Mouse (Mus musculus) c-Kit-positive CD71-positive TER-119-negative erythroid progenitor cells, embryonic 14.5 days (primary cell): ENCODE measurements at regions not wholly inside any gene's neighbourhood (a gene's known extent, or its start where the extent isn't known, plus 50 kb on each side); places are given as distances from the start of the nearest gene placed in this dataset.

ENCODE experiments used
- DNase-seq: peaks from one replicate; pipeline ENCODE4 v3.0.0-alpha.2; 2013; ENCODE audit warnings: low read depth

DNA sequence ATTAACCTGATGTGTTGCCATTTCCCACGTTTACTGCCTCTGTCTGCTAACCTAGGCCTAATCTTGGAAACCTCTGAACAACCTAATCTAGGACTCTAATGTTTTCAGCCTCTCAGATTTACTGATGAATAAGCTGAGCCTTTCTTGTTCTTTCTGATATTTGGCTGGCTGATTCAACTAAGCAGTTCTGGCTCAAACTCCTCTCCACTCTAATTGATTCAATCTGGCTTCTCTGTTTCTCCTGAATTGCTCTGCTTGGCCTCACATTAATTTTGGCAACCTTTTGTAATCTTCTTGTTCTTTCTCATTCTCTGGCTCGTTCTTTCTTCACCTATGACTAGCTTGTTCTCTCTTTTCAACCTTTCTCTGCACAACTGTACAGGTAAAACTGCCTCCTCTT is 1561.2 kb upstream of the Zeb2 start:
- no peak for DNase-seq

GRCm38 (mm10) chr2:46669517-46670291 is 1552.5 kb upstream of the Zeb2 start:
- DNase-seq = no peak

- DNase-seq = no peak
These were observed 1549.8 kb upstream of the Zeb2 start for GRCm38 (mm10) chr2:46666990-46667337.

DNA sequence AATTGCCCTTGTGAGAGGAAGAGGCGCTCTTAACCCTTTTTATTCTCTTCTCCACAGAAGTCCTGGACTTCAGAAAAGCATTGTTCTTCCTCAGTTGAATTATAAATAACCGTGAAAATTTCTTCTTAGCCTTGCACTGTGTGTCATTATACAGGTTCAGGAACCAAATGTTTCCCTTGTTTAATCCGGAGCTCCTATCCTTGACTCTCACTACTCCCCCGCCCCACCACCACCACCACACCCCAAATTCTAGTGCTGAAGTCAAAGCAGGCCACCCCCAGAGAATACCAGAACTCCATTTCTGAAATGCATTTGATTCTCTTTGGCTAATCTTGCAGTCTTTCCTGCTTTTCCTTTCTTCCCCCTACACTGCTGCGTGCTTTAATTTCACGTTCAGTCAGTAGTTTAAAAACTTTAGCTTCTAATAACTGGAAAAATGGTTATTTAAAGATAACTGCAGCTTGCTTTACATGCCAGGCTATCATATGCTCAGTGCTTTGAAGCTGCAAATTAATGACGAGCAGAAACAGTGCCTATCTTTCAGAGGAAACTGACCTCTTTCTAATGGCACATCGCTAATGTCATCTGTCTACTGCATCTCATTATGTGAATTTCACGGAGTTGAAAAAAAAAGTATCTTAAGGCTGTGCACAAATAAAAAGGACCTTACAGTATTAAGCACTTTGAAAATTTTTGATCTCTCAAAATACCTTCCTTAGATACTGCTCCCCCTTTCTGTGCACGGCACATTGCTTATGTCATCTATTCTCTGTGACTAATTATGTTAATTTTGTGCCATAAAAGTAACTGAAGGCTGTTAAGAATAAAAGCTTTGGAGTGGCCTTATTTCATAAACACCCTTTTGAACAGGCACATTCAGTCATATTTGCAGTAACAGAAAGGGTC is 1549.1 kb upstream of the Zeb2 start:
- DNase-seq = no peak

DNA sequence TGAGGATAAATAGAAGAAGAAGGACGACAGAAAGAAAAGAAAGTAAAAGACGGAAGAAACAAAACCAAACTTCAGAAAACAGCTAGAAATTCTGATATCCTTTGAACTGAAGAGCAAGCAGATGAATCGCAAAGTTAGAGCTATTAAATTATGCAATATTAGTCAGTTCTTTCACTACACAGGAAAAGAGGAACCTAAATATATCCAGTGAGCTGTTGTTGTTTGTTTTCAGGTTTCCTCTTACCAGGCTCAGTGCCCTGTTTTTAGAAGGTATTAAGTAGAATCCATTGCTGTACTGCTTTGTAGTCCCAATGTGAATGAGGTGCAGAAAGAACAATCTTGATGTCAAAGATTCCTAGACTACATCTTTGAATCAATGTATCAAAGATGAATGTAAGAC is 1544.7 kb upstream of the Zeb2 start:
- DNase-seq = no peak

DNA sequence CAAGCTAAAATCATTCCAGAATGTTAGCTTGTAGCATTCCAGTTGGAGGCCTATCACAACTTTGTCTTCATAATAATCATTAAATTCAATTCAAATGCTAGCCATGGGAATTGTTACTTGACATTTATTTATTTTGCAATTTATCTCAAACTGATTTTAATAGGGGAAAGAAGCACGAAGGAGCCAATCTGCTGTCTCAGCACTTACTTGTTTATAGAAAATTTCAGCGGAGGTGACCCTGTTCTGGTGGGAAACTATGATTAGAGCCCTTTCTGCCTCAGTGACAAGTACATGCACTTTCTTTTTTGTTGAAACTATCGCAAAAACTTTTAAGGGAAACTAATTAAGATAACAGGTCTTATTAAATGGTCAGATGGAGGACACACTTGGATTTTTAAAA is 1543.4 kb upstream of the Zeb2 start:
- DNase-seq = no peak

DNA sequence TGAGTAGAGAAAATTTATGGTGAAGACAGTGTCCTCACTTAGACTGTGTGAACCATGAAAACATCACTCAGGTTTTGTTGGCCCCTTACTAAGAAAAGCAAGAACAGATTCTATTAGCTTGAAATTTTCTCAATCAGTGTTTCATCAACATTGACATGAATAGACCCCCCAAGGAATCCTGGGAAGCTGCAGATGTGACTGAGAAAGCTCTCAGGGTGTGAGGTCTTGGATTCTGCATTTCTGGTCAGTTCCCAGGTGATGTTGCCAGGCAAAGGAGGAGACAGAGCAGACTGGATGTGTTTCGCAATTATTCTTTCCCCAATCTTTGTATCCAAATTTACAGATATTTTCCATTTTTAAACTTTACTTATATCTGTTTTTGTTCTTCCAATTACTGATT is 1538.1 kb upstream of the Zeb2 start:
- DNase-seq = no peak

DNA sequence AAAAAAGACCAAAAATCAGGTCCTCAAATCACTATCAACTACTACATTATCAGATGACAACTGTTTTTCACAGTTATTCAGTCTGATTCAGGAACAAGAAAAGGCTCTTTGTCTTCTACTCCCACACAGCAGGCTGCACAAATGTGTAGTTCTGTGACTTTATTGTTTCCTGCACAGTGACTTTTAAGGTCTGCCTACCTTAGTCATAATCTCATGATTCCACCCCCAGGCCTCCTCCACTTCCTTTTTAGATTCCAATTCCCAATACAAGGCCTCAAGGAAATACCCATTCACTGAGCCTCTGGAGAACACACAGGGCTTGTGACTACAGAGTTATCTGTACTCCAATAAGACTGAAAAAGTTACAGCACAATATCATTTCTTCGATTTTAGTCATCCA is 1535.4 kb upstream of the Zeb2 start:
- no peak for DNase-seq

DNA sequence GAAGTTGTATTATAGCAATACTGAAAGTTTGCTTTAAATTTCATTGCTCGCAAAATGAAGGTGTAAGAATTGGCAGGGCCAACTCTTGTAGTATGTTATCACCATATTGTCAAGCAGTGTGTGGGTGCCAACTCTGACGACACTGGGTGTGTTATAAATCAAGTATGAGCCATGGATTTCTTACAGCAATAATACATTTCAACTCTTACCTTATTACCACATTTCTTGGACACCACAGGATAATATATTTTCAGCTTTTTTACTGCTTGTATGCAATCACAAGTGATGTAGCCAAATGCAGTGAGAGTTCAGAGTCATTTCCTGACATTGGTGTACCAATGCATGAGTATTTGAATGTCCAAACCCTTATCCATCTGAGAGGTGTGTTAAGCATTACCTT is 1529.2 kb upstream of the Zeb2 start:
- DNase-seq = no peak

GRCm38 (mm10) chr2:46609217-46609616 is 1492.0 kb upstream of the Zeb2 start:
- DNase-seq = no peak

GRCm38 (mm10) chr2:46581773-46582172 is 1464.6 kb upstream of the Zeb2 start:
- no peak for DNase-seq

- no peak for DNase-seq
These were observed 1453.2 kb upstream of the Zeb2 start for GRCm38 (mm10) chr2:46570416-46570815.

DNA sequence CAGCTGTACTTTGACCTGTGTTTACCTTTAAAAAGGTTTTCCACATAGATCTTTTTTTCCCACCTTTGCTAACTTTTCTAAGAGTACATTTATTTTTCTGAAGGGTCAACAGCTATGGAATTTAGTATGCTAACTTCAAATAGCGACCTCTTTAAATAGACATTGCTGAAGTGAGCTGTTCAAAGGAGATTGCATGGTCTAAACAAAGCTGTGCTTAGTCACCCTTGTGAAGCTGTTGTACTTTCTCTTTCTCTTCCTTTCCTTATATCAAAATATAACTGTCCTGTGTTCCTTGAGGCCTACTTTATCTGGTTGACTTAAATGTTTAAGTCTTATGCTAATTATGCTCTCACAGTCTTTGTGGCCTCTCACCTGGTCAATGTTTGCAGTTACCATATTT is 1416.2 kb upstream of the Zeb2 start:
- DNase-seq = no peak

GRCm38 (mm10) chr2:46530686-46531085 is 1413.5 kb upstream of the Zeb2 start:
- no peak for DNase-seq

- no peak for DNase-seq
These were observed 1408.0 kb upstream of the Zeb2 start for GRCm38 (mm10) chr2:46525223-46525622.

- no peak for DNase-seq
These were observed 1407.4 kb upstream of the Zeb2 start for GRCm38 (mm10) chr2:46524625-46525024.

DNA sequence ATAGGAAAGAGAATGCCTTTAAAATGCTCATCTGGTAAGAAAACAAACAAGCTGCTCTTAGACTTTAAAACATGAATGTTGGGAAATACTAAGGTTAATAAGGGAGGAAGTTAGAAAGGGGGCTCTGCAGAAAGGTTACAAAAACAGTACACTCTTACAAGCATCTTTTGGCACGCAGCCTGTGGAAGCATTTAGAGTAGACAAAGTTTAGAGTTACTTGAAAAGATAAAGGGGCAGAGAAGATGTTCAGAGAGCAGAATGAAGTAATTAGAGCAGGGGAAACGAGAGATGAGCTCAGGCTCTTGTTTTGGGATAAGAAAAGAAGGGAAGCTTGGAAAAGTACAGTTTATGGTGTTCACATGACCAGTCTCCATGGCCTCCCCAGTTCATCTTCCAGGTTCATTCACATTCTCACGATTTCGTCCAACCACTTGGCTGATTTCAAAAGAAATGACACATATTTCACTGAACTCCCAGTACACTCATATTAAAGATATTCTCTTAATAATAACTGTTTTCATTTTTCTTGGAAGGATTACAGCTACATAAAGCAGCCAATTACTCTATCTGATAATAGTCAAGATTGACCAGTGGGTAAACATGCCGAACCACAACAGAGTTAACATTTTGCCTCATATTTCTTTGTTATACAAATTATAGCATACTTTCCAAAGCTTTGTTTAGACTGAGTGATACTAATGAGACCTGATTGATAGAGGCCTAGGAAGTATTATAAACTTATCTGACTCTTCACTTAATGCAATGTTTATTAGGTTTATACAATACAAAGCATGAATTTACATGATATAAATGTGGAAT is 1404.2 kb upstream of the Zeb2 start:
- no peak for DNase-seq

GRCm38 (mm10) chr2:46512237-46513028 is 1395.2 kb upstream of the Zeb2 start:
- DNase-seq = no peak

DNA sequence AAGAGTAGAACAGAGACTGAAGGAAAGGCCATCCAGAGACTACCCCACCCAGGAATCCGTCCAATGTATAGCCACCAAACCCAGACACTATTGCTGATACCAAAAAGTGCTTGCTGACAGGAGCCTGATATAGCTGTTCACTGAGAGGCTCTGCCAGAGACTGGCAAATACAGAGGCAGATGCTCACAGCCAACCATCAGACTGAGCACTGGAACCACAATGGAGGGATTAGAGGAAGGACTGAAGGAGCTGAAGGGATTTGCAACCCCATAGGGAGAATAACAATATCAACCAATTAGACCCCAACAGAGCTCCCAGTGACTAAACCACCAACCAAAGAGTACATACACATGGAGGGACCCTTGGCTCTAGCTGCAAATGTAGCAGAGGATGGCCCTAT is 1389.8 kb upstream of the Zeb2 start:
- no peak for DNase-seq

DNA sequence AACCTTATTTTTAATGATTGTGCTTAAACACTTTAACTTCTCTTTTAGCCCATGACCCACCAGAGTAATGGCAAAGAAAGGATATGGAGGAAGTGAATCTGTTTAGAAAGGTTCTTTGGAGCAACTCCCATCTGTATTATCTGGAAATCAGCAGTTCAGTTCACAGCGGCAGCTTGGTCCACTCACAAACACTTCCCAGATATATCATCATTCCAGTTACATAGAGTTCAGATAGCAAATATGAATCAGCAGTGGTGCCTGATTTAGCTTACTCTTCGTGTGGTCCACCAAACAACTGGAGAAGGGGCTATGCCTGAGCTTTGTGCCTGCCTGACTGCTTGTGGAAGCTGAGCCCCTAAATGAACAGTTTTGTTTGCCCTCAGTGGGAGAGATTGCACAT is 1385.9 kb upstream of the Zeb2 start:
- no peak for DNase-seq

GRCm38 (mm10) chr2:46492299-46492698 is 1375.1 kb upstream of the Zeb2 start:
- DNase-seq = no peak

DNA sequence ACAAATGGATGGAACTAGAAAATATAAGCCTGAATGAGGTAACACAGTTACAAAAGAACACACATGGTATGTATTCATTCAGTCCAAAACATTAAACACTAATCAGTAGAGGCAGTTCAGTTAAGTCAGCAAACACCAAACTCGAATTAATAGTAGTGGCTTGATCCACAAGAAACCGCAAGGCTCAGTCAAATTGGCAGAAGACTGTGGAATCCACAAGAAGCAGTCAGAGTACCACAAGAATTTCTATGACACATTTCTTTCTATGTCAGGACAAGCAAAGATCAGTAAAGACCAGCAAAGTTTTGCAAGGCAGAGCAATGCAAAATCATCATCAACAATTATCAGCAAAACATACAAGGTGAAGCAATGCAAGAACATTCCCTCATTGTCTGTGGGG is 1373.9 kb upstream of the Zeb2 start:
- DNase-seq = no peak
